Mouse (Mus musculus) C2C12 (cell line): ENCODE data around the gene Fry. TPM values are rescaled to one million over a fixed set of nuclear protein-coding genes. Genes with fewer than 3 reads are reported as not detected.

ENCODE experiments used
- H3K27me3 ChIP-seq: one replicate; pipeline ENCODE4 v1.6.1; 2011; ENCODE audit not compliant: control insufficient read depth, insufficient read depth, insufficient read length
- H3K36me3 ChIP-seq: one replicate; pipeline ENCODE4 v1.6.1; 2011; ENCODE audit not compliant: control insufficient read depth, insufficient read depth
- H3K4me3 ChIP-seq: one replicate; pipeline ENCODE4 v1.5.1; 2011; ENCODE audit warnings: mild to moderate bottlenecking, control low read depth; ENCODE audit not compliant: poor library complexity, insufficient read depth, severe bottlenecking
- H3K79me2 ChIP-seq: one replicate; pipeline ENCODE4 v1.6.1; 2011; ENCODE audit not compliant: control insufficient read depth, insufficient read depth
- H3K79me3 ChIP-seq: one replicate; pipeline ENCODE4 v1.6.1; 2011; ENCODE audit warnings: low read depth, control low read depth
- H3ac ChIP-seq: one replicate; pipeline ENCODE3; 2011; ENCODE audit warnings: low read depth; ENCODE audit not compliant: control insufficient read depth, insufficient read length
- CEBPB ChIP-seq: IDR thresholded peaks from one replicate; pipeline ENCODE4 v1.6.1; 2011; ENCODE audit warnings: low read depth, mild to moderate bottlenecking, control low read depth, moderate library complexity
- CTCF ChIP-seq: IDR thresholded peaks from one replicate; pipeline ENCODE4 v1.5.1; 2011; ENCODE audit not compliant: control insufficient read depth, insufficient read depth, insufficient read length
- FOSL1 ChIP-seq: IDR thresholded peaks from one replicate; pipeline ENCODE4 v1.8.0; 2011; ENCODE audit warnings: mild to moderate bottlenecking, low read length; ENCODE audit not compliant: poor library complexity, insufficient read depth, severe bottlenecking
- MAX ChIP-seq: IDR thresholded peaks from one replicate; pipeline ENCODE4 v1.6.1; 2011; ENCODE audit warnings: mild to moderate bottlenecking, control low read depth
- MYOD1 ChIP-seq: IDR thresholded peaks from one replicate; pipeline ENCODE4 v1.6.1; 2011; ENCODE audit warnings: low read depth; ENCODE audit not compliant: control insufficient read depth, insufficient read length
- MYOG ChIP-seq: IDR thresholded peaks from one replicate; pipeline ENCODE4 v1.6.1; 2011; ENCODE audit not compliant: control insufficient read depth, insufficient read length; ENCODE audit errors: extremely low read depth
- USF1 ChIP-seq: IDR thresholded peaks from one replicate; pipeline ENCODE4 v1.6.1; 2011; ENCODE audit warnings: low read depth, mild to moderate bottlenecking, control low read depth, moderate library complexity
- polyA plus RNA-seq: library from polyadenylated mRNA; unstranded; fragments of >200 nt; fragmentation: generic; extraction: Trizol; gene quantifications from one replicate; pipeline ENCODE4 v1.2.1, GENCODE M21; 2012; ENCODE audit warnings: missing spikeins

Fry gene
- polyA plus RNA-seq, 1 experiment, result 0.25 TPM

DNA sequence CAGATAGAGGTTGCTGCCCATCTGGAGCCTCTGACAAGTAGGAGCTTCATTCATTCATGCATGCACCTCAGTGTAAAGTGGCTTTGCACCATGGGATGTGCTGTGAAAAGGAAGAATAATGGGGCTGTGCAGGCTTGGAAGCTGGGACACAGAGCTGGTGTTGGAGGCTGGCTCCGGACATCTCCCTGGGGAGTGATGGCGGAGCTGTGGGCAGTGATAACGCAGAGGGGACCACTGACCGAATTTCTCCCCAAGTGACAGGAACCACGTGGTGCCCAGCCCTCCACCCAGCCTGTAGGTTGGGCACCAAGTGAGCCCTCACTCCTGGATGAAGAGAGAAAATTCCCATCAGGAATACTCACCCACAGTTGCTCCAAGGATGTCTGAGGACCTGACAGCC lies 207.0 kb downstream of the Fry start:
- no peak overlapping the region for H3K4me3 ChIP-seq
- H3K27me3 ChIP-seq, result no peaks in the 10 kb centered on the region
- no peaks in the 10 kb centered on the region for H3K79me3 ChIP-seq
- TF ChIP-seq USF1, result no peak
- no peak for TF ChIP-seq CEBPB
- TF ChIP-seq MYOG, result no peak
- no peak for TF ChIP-seq MAX
- no peak for TF ChIP-seq MYOD1
- TF ChIP-seq CTCF, result no peak
- H3K79me2 ChIP-seq, result no peaks in the 10 kb centered on the region
- no peaks in the 10 kb centered on the region for H3K36me3 ChIP-seq
- H3ac ChIP-seq, result no peak overlapping the region

DNA sequence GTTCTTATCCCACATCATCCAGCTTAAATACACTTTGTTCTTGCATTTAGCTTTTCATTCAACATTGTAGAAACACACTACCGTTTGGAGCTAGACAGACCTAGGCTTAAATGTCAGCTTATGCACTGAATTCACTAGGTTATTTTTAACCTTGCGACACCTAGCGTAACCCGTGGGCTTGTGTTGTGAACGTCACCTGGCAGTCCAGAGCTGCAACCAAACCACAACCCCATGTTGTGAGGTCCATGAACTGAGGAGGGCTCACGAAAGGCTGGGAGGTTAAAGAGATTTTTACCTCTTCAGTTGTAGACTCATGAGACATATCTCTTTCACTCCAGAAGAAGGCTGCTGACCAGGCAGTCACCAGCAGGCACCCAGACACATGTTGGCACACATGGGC lies 210.2 kb downstream of the Fry start:
- no peaks in the 10 kb centered on the region for H3K36me3 ChIP-seq
- no peak overlapping the region for H3ac ChIP-seq
- H3K79me2 ChIP-seq, result no peaks in the 10 kb centered on the region
- H3K4me3 ChIP-seq, result no peak overlapping the region
- no peaks in the 10 kb centered on the region for H3K79me3 ChIP-seq
- TF ChIP-seq MAX (no peak), CEBPB (no peak), FOSL1 (no peak), MYOD1 (no peak), CTCF (no peak), USF1 (no peak), MYOG (no peak)
- no peaks in the 10 kb centered on the region for H3K27me3 ChIP-seq

DNA sequence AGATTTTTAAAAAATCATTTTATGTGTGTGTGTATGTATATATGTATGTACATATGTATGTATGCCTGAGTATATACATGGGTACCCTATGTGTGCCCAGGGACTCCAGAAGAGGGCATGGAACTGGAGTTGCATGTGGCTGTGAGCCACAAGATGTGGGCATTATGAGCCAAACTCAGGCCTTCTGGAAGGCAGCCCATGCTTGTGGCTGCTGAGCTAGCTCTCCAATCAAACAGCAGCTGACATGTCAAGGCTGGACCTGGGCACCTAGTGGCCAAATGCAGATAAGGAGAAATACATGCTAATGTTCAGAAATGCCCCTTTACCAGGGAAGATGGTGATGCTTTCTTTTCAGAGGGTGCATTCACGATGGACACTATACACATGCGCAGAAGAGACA lies 213.4 kb downstream of the Fry start:
- TF ChIP-seq FOSL1 (no peak), MAX (no peak), USF1 (no peak), MYOD1 (no peak), CEBPB (no peak), MYOG (no peak), CTCF (no peak)
- H3K79me2 ChIP-seq, result no peaks in the 10 kb centered on the region
- H3ac ChIP-seq, result no peak overlapping the region
- H3K27me3 ChIP-seq, result no peaks in the 10 kb centered on the region
- H3K79me3 ChIP-seq, result no peaks in the 10 kb centered on the region
- no peaks in the 10 kb centered on the region for H3K36me3 ChIP-seq
- no peak overlapping the region for H3K4me3 ChIP-seq

DNA sequence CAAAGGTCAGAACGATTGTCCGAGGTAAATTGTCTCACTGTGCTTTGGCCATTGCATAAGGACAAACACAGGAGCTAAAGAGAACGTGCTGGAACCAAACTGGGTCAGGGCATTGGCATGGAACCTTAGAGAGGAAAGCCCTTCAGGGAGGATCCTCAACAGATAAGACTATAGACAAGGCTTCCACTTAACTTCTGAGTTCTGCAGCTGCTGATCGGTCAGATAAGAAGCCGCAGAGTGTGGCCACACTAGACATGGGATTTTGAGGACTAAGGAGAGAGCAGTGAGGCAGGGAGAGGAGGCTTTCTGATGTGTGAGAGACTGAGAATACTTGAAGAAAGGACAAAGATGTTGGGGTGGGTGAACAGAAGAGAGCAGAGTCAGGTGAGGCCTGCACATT lies 214.4 kb downstream of the Fry start:
- Histone ChIP-seq H3K4me3 (no peak overlapping the region), H3K36me3 (no peaks in the 10 kb centered on the region), H3K79me3 (no peaks in the 10 kb centered on the region), H3K79me2 (no peaks in the 10 kb centered on the region), H3K27me3 (no peaks in the 10 kb centered on the region), H3ac (no peak overlapping the region)
- TF ChIP-seq FOSL1 (no peak), MAX (no peak), MYOG (no peak), CTCF (no peak), MYOD1 (no peak), USF1 (no peak), CEBPB (no peak)

DNA sequence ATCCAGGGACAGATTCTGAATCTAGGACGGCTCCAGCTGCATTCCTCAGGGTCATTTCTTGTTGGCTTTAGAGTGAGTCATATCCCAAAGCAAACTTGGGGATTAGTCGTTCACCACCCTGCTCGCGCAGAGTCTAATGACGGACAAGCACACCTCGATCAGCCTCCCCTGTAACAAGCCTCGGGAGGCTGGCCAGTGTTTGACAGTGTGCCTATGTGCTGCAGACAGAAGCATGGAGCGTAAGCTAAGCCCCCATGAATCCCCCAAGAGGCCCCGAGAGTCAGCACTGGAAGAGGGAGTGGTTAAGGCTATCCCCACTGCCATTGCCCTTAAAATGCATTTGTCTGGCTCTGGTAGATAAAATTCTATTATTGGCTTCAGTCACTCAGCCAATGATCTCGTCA lies 214.9 kb downstream of the Fry start:
- Histone ChIP-seq H3ac (no peak overlapping the region), H3K36me3 (no peaks in the 10 kb centered on the region), H3K4me3 (no peak overlapping the region), H3K79me2 (no peaks in the 10 kb centered on the region), H3K79me3 (no peaks in the 10 kb centered on the region), H3K27me3 (no peaks in the 10 kb centered on the region)
- no peak for TF ChIP-seq CTCF
- no peak for TF ChIP-seq MYOG
- no peak for TF ChIP-seq MYOD1
- TF ChIP-seq MAX, result peak; percentile 45
- no peak for TF ChIP-seq USF1
- TF ChIP-seq FOSL1, result no peak
- no peak for TF ChIP-seq CEBPB

DNA sequence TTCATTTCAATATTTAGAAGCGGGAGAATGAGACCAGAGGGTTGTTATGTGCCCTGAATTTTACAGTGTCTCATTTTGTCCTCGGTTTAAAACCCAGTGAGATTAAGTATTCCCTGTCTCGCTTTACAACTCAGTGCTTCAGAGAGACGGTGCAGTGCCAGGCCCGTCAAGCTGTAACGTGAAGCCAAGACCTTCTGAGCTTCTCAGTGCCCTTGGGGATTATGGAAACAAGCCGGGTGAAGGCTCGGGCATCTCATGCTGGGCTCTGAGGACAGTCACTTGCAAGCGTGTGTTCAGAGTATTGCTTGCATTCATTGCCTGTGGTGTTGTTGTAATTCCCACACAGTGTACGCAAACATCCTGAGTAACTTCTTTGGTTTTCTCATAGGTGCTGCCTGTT lies 218.0 kb downstream of the Fry start:
- Histone ChIP-seq H3K79me3 (no peaks in the 10 kb centered on the region), H3K4me3 (no peak overlapping the region), H3K36me3 (no peaks in the 10 kb centered on the region), H3ac (no peak overlapping the region), H3K27me3 (no peaks in the 10 kb centered on the region), H3K79me2 (no peaks in the 10 kb centered on the region)
- TF ChIP-seq MYOG (no peak), FOSL1 (no peak), MYOD1 (no peak), CTCF (no peak), CEBPB (no peak), MAX (no peak), USF1 (no peak)

DNA sequence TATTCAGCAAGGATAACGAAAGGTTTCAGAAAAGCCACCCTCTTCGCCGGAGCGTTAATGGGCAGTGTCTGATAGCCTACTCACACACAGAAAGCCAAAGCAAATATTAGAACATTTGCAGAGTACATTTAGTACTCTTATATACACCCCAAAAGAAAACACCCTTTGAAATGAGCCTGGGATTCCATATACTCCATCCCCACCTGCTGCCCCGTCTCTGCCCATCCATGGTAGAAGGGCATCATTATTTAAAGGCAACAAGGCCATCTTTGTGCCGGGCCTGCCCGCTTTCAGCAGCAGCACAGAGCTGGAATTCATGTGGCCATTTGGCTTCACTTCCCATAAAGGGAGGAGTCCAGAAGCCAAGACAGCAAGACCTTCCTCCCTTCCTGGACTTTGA lies 219.3 kb downstream of the Fry start:
- no peaks in the 10 kb centered on the region for H3K36me3 ChIP-seq
- no peak overlapping the region for H3K4me3 ChIP-seq
- H3ac ChIP-seq, result no peak overlapping the region
- no peaks in the 10 kb centered on the region for H3K79me3 ChIP-seq
- H3K79me2 ChIP-seq, result no peaks in the 10 kb centered on the region
- TF ChIP-seq MYOG, result no peak
- no peak for TF ChIP-seq MYOD1
- TF ChIP-seq CEBPB, result no peak
- TF ChIP-seq USF1, result no peak
- no peak for TF ChIP-seq CTCF
- no peak for TF ChIP-seq FOSL1
- TF ChIP-seq MAX, result no peak
- no peaks in the 10 kb centered on the region for H3K27me3 ChIP-seq
